Mouse (Mus musculus) naive thymus-derived CD4-positive, alpha-beta T cell, adult 2 months (primary cell): ENCODE data around the gene Prdm16.

ENCODE experiments used
- DNase-seq: peaks from one replicate; pipeline ENCODE4 v3.0.0-alpha.2; 2011; ENCODE audit warnings: low read depth

The Prdm16 gene

DNA sequence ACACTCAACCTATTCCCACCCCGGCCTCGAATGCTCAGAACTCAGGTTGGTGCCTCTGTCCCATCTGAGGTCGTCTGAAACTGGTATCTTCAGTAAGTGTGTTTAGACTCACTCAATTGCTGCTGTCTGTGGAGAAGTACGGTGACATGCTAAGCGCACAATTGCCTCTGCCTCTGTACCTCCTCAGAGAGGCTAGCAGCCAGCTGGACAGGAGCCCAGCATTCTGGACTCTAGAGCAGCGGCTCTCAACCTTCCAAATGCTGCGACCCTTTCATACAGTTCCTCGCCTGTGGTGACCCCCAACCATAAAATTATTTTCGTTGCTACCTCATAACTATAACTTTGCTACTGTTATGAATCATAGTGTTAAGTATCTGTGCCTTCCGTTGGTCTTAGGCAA, 34.3 kb downstream of the Prdm16 start:
- no peak for DNase-seq

DNA sequence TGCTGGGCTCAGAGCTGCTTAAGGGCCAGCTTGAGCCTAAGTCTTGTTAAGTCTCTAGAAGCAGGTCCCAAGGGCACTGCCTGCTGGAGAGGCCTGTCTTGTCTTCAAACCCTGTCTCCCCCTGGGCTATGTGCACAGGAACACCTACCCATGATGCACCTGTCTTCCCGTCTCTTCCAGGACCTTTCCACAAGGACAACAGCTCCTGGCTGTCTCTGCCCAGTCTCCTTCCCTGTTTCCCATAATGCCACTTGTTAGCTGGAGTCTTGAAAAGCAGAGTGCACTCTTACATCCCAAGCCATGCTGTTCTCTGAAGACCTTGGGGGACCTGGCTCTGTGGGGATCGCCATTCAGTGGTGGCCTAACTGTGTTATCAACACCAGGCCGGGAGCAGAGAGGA, 35.7 kb downstream of the Prdm16 start:
- DNase-seq, result no peak

DNA sequence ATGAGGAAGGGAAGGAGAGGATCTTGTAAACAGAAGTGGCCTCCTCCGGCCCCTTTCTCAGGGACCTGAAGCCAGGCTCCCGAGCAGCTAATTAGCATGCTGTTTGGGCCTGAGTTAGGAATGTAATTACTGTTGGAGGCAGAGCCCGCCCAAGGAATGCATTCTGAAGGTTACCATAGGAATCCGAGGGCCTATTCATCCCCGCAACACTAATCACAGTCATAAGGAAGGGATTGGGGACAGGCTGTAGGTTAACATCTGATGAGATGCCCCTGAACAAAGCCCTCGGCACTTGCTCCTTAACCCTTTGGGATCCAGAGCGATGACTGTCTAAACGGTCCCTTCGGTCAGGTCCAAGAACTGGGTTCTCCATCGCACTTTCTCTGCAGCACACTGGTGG, 36.7 kb downstream of the Prdm16 start:
- DNase-seq, result no peak

DNA sequence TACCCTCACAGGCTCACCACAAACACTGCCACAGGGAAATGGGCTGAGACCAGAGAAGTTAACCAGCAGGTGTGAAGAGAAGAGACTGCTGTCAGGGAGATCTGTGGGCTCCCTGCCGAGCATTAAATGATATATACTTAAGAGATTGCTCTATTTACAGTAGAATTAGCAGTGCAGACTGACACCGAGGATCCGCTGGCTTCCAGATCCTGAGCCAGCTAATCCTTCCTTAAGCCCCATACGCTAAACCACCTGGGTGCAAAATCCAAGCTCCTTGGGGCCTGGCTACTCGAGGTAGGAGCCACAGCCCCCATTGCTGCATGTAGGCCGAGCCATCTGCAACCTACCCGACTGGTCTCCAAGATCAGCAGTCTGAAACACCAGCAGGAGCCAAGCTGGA, 38.3 kb downstream of the Prdm16 start:
- DNase-seq, result no peak

DNA sequence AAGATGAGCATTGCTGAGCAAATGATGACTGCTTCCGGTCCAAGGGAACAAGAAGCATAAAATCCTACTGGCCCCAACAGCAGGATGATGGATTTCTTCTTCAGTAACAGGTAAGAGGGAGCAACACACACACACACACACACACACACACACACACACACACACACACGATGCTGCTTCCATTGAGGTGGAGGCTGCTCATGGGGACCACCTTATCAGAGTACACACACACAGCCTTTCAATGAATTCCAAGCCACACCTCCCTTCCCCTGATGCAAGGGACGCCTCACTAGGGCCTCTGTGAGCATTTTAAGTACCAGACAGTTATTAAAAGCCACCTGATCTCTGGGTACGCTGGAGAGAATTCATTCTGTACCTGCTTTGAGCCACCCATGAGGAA, 39.9 kb downstream of the Prdm16 start:
- DNase-seq, result no peak

DNA sequence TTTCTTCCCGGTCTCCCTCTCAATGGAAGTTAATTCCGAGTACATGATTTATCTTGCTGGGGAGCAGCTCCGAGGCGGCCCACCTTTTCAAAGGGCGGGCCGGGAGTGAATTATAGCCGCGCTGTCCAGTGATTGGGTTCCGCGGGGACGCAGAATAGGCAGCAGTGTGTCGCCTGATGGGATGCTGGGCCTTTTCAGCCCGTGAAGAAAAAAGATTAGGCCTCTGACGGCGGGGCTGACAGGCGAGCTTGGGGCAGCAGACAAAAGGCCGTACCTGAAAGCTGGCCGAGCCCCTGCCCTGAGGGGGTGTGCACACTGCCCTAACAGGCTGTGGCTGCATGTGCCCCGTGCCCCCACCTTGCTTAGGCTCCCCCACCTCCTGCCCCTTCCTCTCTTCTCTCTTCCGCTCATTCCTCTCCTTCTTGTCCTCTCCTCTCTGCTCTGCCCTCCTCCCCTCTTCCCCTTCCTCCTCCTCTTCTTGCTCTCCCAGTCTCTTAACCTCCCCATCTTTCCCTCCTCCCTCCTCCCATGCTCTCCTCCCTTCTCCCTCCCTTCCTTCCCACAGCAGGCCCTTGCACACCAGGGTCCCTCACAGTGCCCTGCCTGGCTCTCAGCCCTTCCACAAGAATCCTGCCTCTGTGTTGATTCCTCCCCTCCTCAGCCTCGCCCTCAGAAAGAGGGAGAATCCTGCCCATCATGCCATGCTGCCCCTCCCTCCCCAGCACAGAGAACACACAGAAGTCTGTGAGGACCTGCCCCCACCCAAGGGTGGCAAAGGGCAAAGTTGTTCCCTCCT, 41.7 kb downstream of the Prdm16 start:
- no peak for DNase-seq

DNA sequence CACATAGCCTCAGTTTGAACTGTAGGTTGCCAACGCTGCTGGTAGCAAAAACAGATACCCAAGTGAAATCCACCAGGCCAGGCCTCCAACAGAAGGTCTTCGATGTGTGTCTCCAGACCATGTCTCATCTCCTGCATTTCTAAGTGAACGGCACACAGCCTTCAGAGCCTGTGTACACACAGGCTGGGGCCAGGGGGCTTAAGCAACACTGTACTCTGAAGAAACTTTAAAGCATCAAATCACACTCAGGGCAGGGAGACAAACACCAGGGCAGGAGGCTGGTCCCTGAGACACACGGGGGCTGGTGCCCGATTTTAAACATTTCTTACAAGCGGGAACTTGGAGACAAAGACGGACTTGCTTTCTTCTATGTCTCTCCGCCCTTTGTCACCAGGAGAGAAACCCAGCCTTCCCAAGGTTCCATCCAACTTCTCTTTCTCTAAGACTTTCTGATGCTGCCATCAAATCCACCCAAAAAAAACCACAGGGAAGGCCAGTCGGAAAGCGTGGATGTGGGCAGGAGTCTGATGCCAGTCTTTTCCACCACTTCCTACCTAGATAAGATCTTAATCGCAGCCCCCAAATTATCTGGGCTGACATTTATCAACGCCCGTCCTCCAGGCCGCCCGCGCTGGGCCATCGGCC, 42.4 kb downstream of the Prdm16 start:
- DNase-seq, result no peak

DNA sequence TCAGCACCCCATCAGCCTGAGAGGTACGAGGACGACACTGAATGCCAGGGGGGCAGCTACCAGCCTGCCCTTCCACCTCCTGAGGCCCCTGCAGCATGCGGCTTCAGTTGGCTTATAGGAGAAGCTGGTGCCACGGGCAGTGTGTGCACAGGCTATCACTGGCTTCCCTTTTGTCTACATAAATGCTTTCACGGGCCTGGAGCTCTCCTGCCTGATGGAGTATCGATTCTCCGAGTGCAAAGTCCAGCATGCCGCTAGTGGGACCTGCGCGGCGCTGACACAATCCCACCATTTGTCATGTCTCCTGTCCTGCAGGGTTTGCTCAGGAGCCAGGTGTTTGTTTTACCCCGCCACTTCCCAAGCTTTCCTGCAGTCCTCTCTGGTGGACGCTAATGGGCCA, 44.1 kb downstream of the Prdm16 start:
- no peak for DNase-seq

DNA sequence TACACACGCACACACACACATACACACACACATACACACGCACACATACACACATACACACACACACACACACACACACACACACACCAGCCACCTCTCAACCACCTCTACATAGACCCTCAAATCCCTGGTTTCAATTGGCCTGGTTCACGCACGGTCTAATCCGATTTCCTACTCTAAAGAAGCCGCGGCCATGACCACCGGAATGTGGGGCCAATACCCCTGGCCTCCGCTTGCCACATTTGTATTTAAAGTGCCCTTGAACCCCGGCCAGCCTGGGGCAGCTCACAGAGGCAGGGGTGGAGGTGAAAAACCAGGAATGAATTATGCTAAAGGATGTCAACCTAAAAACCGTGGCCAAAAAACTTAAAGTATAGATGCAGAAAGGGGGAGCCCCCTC, 45.8 kb downstream of the Prdm16 start:
- no peak for DNase-seq

DNA sequence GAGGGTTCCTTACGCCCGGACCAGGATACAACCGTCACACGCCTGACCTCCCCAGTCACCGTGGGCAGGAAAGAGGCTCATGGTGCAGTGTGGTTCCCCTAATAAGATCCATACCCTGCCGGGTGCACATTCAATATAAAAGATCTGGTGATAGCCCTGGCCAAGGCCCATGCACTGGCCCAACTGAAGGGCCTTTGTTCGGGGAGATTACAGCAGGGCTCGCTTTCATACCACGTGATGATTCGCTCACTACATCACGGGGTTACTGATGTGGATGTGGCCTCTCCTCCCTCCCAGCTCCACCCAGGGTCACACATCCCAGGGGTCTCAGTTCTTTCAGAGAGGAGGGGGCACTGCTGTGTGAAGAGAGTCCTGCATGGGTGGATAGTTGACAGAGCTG, 50.3 kb downstream of the Prdm16 start:
- no peak for DNase-seq

DNA sequence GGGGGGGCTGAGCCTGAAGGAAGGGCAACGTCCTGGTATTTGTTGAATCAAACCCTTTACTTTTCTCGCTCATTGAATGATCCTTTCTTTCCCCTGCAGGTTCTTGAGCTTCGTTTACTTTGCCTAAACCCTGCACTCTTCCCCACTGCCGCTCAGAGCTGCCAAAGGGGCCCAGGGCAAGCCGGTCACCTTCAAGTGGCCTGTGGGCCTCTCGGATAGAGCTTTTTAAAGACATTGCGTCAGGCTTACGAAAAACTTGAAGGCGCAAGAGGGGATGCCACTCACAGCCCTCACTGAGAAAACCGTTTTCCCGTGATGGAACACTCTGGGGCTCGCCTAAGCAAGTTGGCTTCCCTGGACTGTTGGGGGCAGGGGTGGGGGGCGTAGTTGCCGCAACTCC, 50.9 kb downstream of the Prdm16 start:
- DNase-seq, result no peak

DNA sequence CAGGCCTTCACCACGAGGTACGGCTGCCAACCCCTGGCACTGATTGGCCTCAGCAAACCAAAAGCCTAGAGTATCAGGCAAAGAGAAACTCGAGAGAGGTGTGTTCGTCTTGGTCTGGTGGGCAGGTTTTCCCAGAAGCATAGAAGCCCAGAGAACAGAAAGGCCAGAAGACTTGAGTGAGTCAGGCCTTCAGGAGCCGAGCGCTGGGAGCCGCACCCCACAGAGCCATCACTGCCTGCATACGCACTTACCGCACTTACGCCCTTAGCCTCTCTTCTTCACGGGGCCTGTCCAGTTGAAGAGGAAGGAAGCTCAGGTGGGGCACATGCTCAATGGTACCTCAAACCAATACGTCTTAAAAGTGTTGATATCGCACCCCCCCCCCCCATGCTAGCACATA, 53.0 kb downstream of the Prdm16 start:
- DNase-seq, result no peak

DNA sequence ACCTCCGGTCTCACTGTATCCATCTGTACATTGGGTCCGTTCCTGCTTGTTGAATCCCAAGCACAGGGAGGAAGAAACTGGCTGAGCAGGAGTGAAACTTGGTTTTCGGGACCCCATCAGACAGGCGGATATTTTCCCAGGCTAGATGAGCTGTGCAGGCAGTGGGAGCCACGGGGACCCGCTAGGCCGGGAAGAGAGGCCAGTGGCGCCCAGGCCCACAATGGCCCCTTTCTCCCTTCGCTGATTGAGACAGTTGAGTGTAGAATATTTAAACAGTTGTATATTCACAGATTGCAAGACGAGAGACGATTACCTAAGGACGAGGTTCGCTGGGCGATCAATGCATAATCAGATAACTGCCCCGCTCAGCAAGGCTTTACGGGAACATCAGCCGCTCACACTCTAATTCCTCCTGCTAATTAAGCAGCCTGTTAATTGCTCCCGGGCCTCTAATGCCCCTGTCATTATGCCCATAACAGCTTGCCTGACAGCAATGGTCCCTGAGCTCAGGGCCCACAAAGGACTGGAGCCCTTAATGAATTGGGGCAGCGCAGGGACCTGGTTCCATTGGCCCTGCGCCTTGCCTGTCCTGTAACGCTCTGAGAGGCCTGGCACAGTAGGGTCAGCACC, 54.0 kb downstream of the Prdm16 start:
- DNase-seq, result no peak

DNA sequence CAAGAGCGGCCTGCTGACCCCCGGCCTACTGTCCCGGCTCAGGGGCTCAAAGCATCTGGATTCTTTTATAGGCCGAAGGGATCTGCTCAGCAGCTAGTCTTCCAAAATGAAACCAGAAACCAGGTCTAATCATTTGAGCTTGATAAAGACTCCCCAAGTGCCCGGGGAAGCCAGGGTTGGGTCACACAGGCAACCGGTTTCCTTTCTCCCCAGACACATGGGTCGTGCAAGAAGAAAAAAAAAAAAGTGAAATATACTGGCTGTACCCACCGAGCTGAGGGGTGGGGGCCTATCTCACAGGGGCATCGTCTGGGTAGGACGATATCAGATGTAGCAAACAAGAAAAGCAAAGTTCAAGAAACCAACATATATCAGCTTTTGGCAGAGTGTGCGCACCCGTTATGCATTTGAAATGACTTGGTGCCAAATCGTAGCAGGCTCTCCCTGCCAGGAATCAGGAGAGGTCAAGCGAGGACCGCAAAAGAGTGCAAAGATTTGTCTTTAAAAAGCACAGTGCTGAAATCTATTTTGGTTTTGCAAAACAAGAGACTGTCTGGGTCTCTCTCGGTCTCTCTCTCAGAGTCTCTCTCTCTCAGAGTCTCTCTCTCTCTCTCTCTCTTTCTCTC, 55.3 kb downstream of the Prdm16 start:
- DNase-seq, result no peak

DNA sequence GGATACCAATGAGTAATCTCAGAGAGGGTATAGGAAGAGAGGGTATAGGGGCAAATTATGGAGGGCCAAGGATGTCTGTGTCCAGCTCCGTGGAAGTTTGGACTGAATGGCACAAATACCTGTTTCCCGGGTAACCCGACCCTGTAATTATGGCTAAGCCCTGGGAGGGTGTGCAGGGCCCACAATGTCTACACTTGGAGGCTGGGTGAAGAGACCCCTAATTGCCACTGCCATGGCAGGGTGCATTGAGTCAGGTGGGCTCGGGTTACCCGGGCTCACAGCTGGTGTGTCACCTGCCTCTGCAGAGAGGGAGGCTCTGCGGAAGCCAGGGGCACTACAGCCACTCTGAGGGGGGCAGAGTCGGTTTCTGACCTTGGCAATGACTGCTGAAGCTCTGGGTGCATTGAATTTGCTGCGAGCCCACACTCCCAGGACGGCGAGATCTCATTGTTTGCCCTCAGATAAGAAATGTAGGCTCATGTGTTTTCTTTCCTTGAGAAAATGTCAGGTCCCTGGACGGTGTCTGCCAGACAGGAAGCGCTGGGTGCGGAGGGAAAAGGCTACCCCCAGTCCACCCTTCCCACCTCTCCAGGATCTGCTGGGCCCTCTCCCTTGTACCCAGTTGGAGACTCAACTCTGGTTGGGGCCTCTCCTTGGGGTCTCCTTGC, 62.3 kb downstream of the Prdm16 start:
- no peak for DNase-seq

DNA sequence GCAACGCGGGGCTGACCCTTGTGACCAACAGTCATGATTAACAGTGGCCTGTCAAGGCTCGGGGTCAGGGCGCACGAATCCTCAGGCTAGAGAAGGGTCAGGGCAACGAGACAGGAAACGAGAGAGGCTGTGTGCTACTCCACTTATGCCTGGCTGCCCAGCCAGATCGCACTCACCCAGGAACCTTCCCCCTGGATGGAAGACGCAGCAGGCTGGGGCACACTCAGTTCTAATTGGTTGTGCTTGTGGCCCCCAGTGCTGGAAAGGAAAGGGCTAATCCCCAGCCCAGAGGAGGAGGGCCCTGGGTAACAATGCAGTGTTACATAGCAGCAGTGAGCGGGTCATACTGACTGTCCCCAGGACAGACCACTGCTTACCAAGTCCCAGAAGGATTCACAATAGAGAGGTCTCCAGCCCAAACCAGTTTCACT, 66.2 kb downstream of the Prdm16 start:
- no peak for DNase-seq

DNA sequence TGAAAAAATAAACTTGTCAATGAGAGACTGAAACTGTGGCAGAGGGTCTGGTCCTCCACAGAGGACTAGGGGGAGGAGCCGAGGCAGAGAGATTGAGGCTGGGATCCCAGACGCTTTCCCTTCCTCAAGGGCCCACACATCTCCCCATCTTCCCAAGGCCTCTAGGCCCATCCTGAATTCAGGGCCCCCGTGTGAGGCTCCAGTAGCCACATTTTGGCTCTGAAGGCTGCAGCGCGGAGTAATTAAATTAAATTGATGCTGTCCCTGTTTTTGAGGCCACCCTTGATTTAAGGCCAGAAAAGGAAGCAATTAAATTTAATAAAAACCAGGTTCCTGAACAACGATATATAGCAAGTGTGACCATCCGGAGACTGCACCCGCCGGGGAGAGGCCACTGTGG, 66.8 kb downstream of the Prdm16 start:
- DNase-seq, result no peak

DNA sequence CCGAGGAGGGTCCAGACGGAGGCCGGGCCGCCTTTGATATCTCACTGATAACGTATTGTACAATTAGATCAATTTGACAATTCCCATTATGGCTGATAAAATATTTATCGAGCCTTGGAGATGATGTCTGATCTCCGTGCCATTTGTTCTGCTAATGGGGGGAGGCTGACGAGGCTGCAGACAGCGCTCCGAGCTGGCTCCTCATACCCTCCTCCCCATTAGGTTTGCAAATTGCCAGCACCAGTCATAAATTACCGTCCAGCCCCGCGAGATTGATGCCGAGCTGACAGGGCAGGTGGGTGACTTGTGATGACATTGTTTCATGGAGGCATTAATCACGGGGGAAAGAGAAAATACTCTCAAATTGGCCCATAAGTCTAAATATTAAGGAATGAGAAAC, 67.9 kb downstream of the Prdm16 start:
- DNase-seq, result no peak

DNA sequence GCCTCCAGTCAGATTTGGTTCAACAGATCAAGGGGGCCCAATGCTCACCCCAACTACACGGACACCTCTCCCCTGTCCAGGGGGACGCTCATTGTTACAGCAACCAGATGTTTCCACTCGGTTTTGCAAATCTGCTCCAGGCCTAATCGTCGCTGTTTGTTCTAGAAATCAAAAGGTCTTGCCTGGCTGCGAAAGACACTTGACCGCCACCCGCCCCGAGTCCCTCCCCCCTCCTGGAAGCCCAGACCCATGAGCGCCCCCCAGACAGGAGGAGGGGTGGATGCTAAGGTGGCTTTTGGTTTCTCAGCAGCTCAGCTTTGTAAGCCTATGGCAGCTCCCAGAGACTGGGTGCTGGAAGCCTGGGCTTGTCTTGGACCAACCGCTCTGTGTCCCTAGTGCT, 68.7 kb downstream of the Prdm16 start:
- DNase-seq, result no peak

DNA sequence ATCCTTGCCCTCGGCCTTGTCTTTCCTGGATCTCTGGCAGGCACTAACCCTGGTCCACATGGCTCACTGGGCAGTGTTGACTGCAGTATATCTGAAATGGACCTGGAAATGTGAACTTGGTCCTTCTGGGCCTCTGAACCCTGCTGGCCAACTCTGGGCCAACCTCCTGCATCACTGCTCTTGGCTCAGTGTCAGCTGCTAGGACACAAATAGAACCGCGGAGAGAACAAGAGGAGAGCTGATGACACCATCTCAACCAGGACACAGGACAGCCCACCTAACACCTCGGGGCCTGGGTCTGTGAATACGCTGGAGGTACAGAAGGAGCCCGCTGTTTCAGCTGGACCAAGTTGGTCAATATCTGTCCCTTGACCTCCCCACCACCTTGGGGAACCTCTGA, 73.5 kb downstream of the Prdm16 start:
- no peak for DNase-seq

DNA sequence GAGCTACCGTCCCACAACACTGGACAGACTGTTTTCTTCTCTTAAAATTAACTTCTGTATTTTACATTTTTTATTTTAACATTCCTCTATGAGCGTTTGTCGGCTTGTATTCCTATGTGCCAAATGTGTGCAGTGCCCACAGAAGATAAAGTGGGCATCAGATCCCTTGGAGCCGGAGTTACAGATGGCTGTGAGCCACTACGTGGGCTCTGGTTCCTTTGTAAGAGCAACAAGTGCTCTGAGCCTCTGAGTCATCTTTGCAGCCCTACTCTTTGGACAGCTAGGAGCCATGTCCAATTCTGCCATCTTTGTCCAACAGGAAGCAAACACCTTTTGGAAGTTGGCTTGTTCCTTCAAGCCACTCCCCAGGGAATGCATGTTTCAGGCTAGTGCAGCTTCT, 78.6 kb downstream of the Prdm16 start:
- no peak for DNase-seq

DNA sequence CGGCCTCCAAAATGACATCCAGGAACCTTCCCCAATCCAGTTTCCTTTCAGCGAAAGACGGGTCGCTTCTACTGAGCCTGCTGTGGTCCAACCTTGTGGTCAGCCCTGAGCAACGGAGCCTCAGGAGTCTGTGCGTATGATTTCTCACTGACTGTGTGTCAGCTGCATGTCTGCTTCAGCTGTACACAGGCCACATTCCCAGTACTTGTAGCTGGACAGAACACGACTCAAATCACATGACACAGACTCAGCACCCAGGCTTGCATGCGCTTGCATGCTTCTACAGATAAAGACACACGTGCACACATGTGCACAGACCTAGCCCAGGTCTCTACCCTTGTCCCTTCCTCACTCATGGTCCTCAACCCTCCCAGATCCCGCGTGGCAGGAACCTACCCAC, 79.5 kb downstream of the Prdm16 start:
- no peak for DNase-seq

DNA sequence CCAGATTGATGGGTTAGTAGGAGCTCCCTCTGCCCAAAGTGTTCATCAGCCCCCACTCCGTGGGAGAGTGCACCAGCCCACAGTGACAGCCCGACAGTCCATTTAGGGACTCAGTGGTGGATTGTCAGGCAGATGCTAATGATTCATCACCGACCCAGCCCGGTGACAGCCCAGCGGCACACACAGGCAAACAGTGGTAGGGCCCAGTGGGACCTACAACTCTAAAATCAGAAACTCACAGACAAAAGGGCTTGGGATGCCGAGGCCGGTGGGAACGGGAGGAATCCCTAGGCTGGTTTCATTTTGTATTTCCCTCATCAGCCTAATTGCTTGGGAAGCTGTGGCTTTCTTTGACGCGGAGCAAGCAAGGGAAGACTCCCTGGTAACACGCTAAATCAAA, 80.3 kb downstream of the Prdm16 start:
- DNase-seq, result no peak
